Mouse (Mus musculus): ENCODE results near the gene Pomp.

GRCm38 (mm10) chr5:147894455-147895076, 34.3 kb downstream of the Pomp start, which contains the start of gene Slc46a3:
- TF ChIP-seq POLR2A (IDR thresholded peaks at IDR 0.05; ENCODE audit: low read depth, low read length) (peak; percentile 84), CTCF (IDR thresholded peaks at IDR 0.05; ENCODE audit: extremely low read depth, insufficient read length, insufficient replicate concordance, low read depth, low read length) (peak; percentile 48; the same call in 1 of the 2 replicates)

Data from small intestine, adult 2 months (tissue).